Mouse (Mus musculus) heart, postnatal 4 days (tissue): Measurements from ENCODE around the gene Rasgef1b. TPM values are rescaled to one million over a fixed set of nuclear protein-coding genes. Genes with fewer than 3 reads are reported as not detected.
A peak's percentile ranks its signal among the peaks of the same experiment; 100 is the strongest.

Experiments used
- DNase-seq: peaks from one replicate; pipeline ENCODE4 v3.0.0; 2021
- total RNA-seq, 2 experiments: library from RNA; stranded (reverse); gene quantifications; 2 replicates each; pipeline ENCODE4 v1.2.3; 2021

Gene Rasgef1b
- total RNA-seq, 2 experiments from 2014 or later = 20.4 to 22.4 TPM

GRCm38 (mm10) chr5:99283636-99284035 lies 445.2 kb downstream of the Rasgef1b start:
- DNase-seq = no peak

GRCm38 (mm10) chr5:99280536-99280935 lies 448.3 kb downstream of the Rasgef1b start:
- DNase-seq = no peak

- peak; percentile 11 for DNase-seq
Observed at GRCm38 (mm10) chr5:99279016-99279757, 449.7 kb downstream of the Rasgef1b start.

GRCm38 (mm10) chr5:99278364-99278763 lies 450.5 kb downstream of the Rasgef1b start:
- DNase-seq = no peak

GRCm38 (mm10) chr5:99277536-99277935 lies 451.3 kb downstream of the Rasgef1b start:
- no peak for DNase-seq

- no peak for DNase-seq
Observed at GRCm38 (mm10) chr5:99274119-99274563, 454.7 kb downstream of the Rasgef1b start.

GRCm38 (mm10) chr5:99271531-99271930 lies 457.3 kb downstream of the Rasgef1b start:
- peak; percentile 38 for DNase-seq

GRCm38 (mm10) chr5:99269131-99269530 lies 459.7 kb downstream of the Rasgef1b start:
- no peak for DNase-seq

- no peak for DNase-seq
Observed at GRCm38 (mm10) chr5:99267338-99267737, 461.5 kb downstream of the Rasgef1b start.

- no peak for DNase-seq
Observed at GRCm38 (mm10) chr5:99266301-99266700, 462.6 kb downstream of the Rasgef1b start.

- DNase-seq = no peak
Observed at GRCm38 (mm10) chr5:99262197-99262920, 466.5 kb downstream of the Rasgef1b start.

- no peak for DNase-seq
Observed at GRCm38 (mm10) chr5:99261121-99261724, 467.6 kb downstream of the Rasgef1b start.

- DNase-seq = no peak
Observed at GRCm38 (mm10) chr5:99258003-99258500, 470.8 kb downstream of the Rasgef1b start.

- DNase-seq = peak; percentile 98
Observed at GRCm38 (mm10) chr5:99252203-99253135, 476.4 kb downstream of the Rasgef1b start.

- DNase-seq = peak; percentile 57
Observed at GRCm38 (mm10) chr5:99251379-99252202, 477.3 kb downstream of the Rasgef1b start.

- DNase-seq = no peak
Observed at GRCm38 (mm10) chr5:99250820-99251219, 478.0 kb downstream of the Rasgef1b start.

- DNase-seq = peak; percentile 99
Observed at GRCm38 (mm10) chr5:99248501-99248900, 480.4 kb downstream of the Rasgef1b start.

GRCm38 (mm10) chr5:99247915-99248314 lies 480.9 kb downstream of the Rasgef1b start:
- no peak for DNase-seq

GRCm38 (mm10) chr5:99247441-99247840 lies 481.4 kb downstream of the Rasgef1b start:
- DNase-seq = no peak

GRCm38 (mm10) chr5:99246972-99247371 lies 481.9 kb downstream of the Rasgef1b start:
- no peak for DNase-seq
